Mouse (Mus musculus): ENCODE results near the gene 4930447C04Rik.

GRCm38 (mm10) chr12:72967541-72967940 lies 27.0 kb upstream of the 4930447C04Rik start:
- TF ChIP-seq MYOG (IDR thresholded peaks at IDR 0.05; ENCODE audit: control insufficient read depth in 1 of 3, insufficient read depth in 1 of 3, insufficient read length in 2 of 3, low read depth in 2 of 3) (no peak), POLR2A (IDR thresholded peaks at IDR 0.05; ENCODE audit: insufficient read length, low read depth) (no peak), TCF12 (IDR thresholded peaks at IDR 0.05; ENCODE audit: insufficient read depth, poor library complexity, severe bottlenecking) (no peak), POLR2AphosphoS2 (IDR thresholded peaks at IDR 0.05; ENCODE audit: insufficient read length, low read depth) (no peak), CEBPB (IDR thresholded peaks at IDR 0.05; ENCODE audit: insufficient read depth, poor library complexity, severe bottlenecking) (no peak), E2F4 (IDR thresholded peaks at IDR 0.05; ENCODE audit: insufficient read depth) (no peak), USF1 (IDR thresholded peaks at IDR 0.05; ENCODE audit: low read depth) (no peak), MAX (IDR thresholded peaks at IDR 0.05; ENCODE audit: low read depth) (no peak), MYOD1 (IDR thresholded peaks at IDR 0.05; ENCODE audit: control insufficient read depth in 1 of 3, insufficient read length in 2 of 3, low read depth in 2 of 3) (no peak), REST (IDR thresholded peaks at IDR 0.05; ENCODE audit: insufficient read depth, insufficient read length) (no peak)

Data from myocyte (in vitro differentiated cells).